Mouse (Mus musculus) brain, embryonic 14.5 days (tissue): ENCODE results near the gene Immp2l.

Experiments used
- CTCF ChIP-seq: fragments of 200-500 bp; IDR thresholded peaks from 2 replicates; pipeline ENCODE4 v1.5.1; 2012; ENCODE audit warnings: inconsistent platforms, mild to moderate bottlenecking, moderate library complexity, borderline replicate concordance; ENCODE audit not compliant: insufficient read depth, insufficient read length; ENCODE audit errors: extremely low read depth
- POLR2A ChIP-seq: fragments of 200-500 bp; IDR thresholded peaks from 2 replicates; pipeline ENCODE4 v1.6.1; 2012; ENCODE audit warnings: mild to moderate bottlenecking, inconsistent platforms, borderline replicate concordance; ENCODE audit not compliant: poor library complexity, insufficient read depth, insufficient read length, severe bottlenecking; ENCODE audit errors: extremely low read depth

DNA sequence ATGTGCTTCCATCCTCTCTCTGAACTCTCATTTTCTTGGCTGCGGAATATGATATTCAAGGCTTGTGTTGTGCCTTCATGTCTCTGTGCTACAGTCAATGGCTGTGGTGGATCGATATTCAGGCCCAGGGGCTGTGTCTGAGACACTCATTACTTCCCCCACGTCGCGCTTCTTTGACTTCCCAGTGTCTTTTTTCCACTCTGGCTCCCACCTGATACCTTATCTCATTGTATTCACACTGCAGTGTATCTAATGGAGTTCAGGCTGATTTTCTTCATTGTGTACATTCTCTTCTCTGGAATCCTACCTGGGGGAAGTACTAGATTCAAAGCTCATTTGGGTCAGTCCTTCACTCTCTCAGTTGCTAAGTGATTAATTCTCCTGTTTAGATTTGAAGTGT lies 27.1 kb downstream of the Immp2l start:
- TF ChIP-seq CTCF, result no peak
- TF ChIP-seq POLR2A, result no peak
